Mouse (Mus musculus) spleen, postnatal 14 days (tissue): ENCODE data around the gene Cyb5r1.

Source experiments
- DNase-seq, 2 experiments: peaks; one replicate each; pipeline ENCODE4 v3.0.0; 2021 to 2022; ENCODE audit warnings: low spot score in 2 of 2

Cyb5r1 gene

DNA sequence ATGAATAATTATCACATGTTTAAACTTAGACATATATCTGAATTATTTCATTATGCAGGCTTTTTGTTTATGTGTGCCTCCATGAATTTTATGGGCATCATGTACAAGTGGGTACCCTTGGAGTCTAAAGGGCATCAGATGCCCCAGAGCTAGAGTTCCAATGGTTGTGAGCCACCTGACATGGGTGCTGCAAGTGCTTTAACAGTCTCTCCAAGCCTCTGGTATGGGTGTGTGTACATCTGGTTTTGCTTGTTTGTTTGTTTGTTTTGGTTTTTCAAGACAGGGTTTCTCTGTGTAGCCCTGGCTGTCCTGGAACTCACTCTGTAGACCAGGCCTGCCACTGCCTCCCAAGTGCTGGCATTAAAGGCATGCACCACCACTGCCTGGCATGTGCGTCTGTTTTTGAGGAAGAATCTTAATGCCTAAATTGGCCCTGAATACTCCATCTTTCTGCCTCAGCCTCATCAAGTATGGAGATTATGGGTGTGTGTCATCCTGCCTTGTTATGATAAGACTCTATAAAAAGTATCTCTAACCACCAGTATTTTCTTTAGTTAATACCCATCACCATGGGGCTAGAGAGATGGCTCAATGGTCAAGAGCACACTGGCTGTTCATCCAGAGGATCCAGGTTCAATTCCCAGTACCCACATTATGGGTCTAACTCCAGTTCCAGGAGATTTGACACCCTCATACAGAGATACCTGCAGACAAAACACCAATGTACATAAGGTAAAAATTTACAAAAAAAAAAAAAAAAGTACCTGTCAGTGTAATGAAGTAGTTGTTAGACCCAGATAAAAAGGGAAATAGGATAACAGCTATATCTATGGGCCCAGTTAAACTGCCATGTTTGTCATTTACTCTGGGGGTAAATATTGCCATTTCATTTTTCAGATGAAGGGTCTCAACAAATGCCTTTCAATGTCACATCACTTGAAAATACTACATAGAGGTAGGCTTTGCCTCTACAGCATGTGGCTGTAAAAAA lies 55.2 kb downstream of the Cyb5r1 start:
- DNase-seq: no peak
